11 mouse cellular contexts compared by ENCODE assay signal in the genomic region with DNA sequence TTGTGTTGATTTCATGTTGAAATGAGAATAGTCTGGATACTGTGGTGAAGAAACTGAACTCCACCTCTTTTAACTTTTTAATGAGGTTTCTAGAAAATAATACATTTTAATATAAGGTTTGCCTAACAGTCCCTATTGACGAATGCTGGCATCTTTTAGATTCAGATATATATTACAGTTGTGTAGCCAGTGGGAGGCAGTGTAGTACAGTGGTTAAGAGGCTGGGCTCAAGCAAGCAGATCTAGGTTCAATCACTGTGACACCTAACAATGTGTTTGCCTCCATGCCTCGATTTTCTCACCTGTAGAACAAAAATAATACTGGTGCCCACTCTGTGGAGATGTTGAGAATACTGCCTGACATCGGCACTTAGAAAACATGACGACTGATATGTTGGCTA. TPM values are rescaled to one million over a fixed set of nuclear protein-coding genes. Genes with fewer than 3 reads are reported as not detected.
DNase-seq lines count a peak whose midpoint lies in the region; ATAC-seq and TF ChIP-seq lines count a peak whose summit lies in the region.
"Had no signal": no experiment of that assay in that cellular context is flagged by ENCODE, and none has a peak within 500 bp of the region (broad histone marks: within the 10 kb centered on the region; RNA-seq: fewer than 3 reads in every experiment).

No protein-coding gene starts in this region.

- DNase-seq in forebrain, postnatal 0 days, result no peak
- DNase-seq in layer of hippocampus, adult 2 months (ENCODE audit: low spot score in 2 of 2), result no peak
- no peak for DNase-seq in layer of hippocampus, adult 9-10 months (ENCODE audit: low spot score)
- peak; percentile 46 for DNase-seq in embryo, embryonic 11 days
- DNase-seq in lung, postnatal 36 days, result peak; percentile 49
- DNase-seq in cerebellum, adult 11-12 months, result no peak
- no peak for DNase-seq in forebrain, embryonic 11.5 days (ENCODE audit: low spot score)
- DNase-seq: left cerebral cortex, postnatal 4 days had no signal

- no peaks in the 10 kb centered on the region for H3K36me3 ChIP-seq in forebrain, postnatal 0 days (ENCODE audit: insufficient read depth)
- H3K36me3 ChIP-seq in forebrain, embryonic 16.5 days (ENCODE audit: control insufficient read depth, insufficient read depth), result no peaks in the 10 kb centered on the region
- no peaks in the 10 kb centered on the region for H3K36me3 ChIP-seq in forebrain, embryonic 11.5 days (ENCODE audit: control insufficient read depth, insufficient read depth, low read length)
- H3K36me3 ChIP-seq: forebrain, embryonic 10.5 days; heart, embryonic 13.5 days had no signal

- H3K4me1 ChIP-seq in forebrain, postnatal 0 days (ENCODE audit: insufficient read depth), result no peaks in the 10 kb centered on the region
- peaks cover 3% of the 10 kb centered on the region; the same call in 1 of the 2 replicates for H3K4me1 ChIP-seq in forebrain, embryonic 16.5 days (replicated peaks; ENCODE audit: control insufficient read depth, insufficient read depth, low read length)
- peaks cover 3% of the 10 kb centered on the region; the same call in 1 of the 2 replicates for H3K4me1 ChIP-seq in forebrain, embryonic 11.5 days (replicated peaks; ENCODE audit: control insufficient read depth, insufficient read depth, low read length)
- H3K4me1 ChIP-seq: heart, embryonic 13.5 days had no signal

- no peak for ATAC-seq in forebrain, postnatal 0 days
- ATAC-seq in forebrain, embryonic 16.5 days, result no peak
- ATAC-seq in forebrain, embryonic 11.5 days (replicated peaks; ENCODE audit: low FRiP score), result no peak

- no peak overlapping the region for H3K9ac ChIP-seq in forebrain, postnatal 0 days
- H3K9ac ChIP-seq in forebrain, embryonic 16.5 days (replicated peaks; ENCODE audit: low read depth, low read length), result no peak overlapping the region
- H3K9ac ChIP-seq in forebrain, embryonic 11.5 days (ENCODE audit: low read length), result no peak overlapping the region
- H3K9ac ChIP-seq: heart, embryonic 13.5 days had no signal

- no peaks in the 10 kb centered on the region for H3K27me3 ChIP-seq in forebrain, postnatal 0 days (ENCODE audit: insufficient read depth, low read length)
- no peaks in the 10 kb centered on the region for H3K27me3 ChIP-seq in forebrain, embryonic 16.5 days (replicated peaks; ENCODE audit: control insufficient read depth, insufficient read depth, low read length)
- H3K27me3 ChIP-seq in forebrain, embryonic 11.5 days (ENCODE audit: control insufficient read depth, insufficient read depth, low read length), result no peaks in the 10 kb centered on the region
- H3K27me3 ChIP-seq: heart, embryonic 13.5 days had no signal

- no peaks in the 10 kb centered on the region for H3K9me3 ChIP-seq in forebrain, postnatal 0 days (ENCODE audit: low read length)
- H3K9me3 ChIP-seq in forebrain, embryonic 16.5 days (ENCODE audit: control insufficient read depth, low read length), result no peaks in the 10 kb centered on the region
- H3K9me3 ChIP-seq in forebrain, embryonic 11.5 days (ENCODE audit: control insufficient read depth, low read length), result no peaks in the 10 kb centered on the region
- H3K9me3 ChIP-seq: forebrain, embryonic 10.5 days; heart, embryonic 13.5 days had no signal

- WGBS in forebrain, postnatal 0 days, result 78% methylated on average over 4 of the region's 4 CpGs
- WGBS in forebrain, embryonic 16.5 days, result 77% methylated on average over 4 of the region's 4 CpGs
- 80% methylated on average over 4 of the region's 4 CpGs for WGBS in forebrain, embryonic 11.5 days

- no peak overlapping the region for H3K27ac ChIP-seq in forebrain, postnatal 0 days (ENCODE audit: low read depth, low read length)
- no peak overlapping the region for H3K27ac ChIP-seq in forebrain, embryonic 16.5 days (ENCODE audit: low read length)
- no peak overlapping the region for H3K27ac ChIP-seq in layer of hippocampus, adult 2 months
- no peak overlapping the region for H3K27ac ChIP-seq in forebrain, embryonic 11.5 days (ENCODE audit: low read depth, low read length)
- H3K27ac ChIP-seq: forebrain, embryonic 10.5 days; heart, embryonic 13.5 days had no signal

- H3K4me2 ChIP-seq in forebrain, postnatal 0 days (ENCODE audit: low read depth), result no peak overlapping the region
- no peak overlapping the region for H3K4me2 ChIP-seq in forebrain, embryonic 16.5 days (ENCODE audit: low read length)
- no peak overlapping the region for H3K4me2 ChIP-seq in forebrain, embryonic 11.5 days (ENCODE audit: low read depth, low read length, severe bottlenecking)
- H3K4me2 ChIP-seq: heart, embryonic 13.5 days had no signal

- no peak overlapping the region for H3K4me3 ChIP-seq in forebrain, postnatal 0 days (ENCODE audit: low read depth, low read length)
- H3K4me3 ChIP-seq in forebrain, embryonic 16.5 days (replicated peaks; ENCODE audit: low read length), result no peak overlapping the region
- H3K4me3 ChIP-seq in layer of hippocampus, adult 2 months, result no peak overlapping the region
- H3K4me3 ChIP-seq in forebrain, embryonic 11.5 days (ENCODE audit: low read depth, low read length), result no peak overlapping the region
- H3K4me3 ChIP-seq: forebrain, embryonic 10.5 days; heart, embryonic 13.5 days had no signal

- TF ChIP-seq CTCF in forebrain, postnatal 0 days (IDR thresholded peaks at IDR 0.05; ENCODE audit: low read depth), result peak; percentile 23; the same call in 1 of the 2 replicates
- peak; percentile 53 for TF ChIP-seq CTCF in layer of hippocampus, adult 2 months (conservative IDR thresholded peaks at IDR 0.05)

RNA-seq across cellular contexts. Expression of gene Pla2r1, which starts 54.9 kb away (rescaled TPM):
- total RNA-seq in forebrain, postnatal 0 days (2014; rRNA removed), result 0.54 and 0.81 TPM in 2 replicates
- 0.15 and 0.21 TPM in 2 replicates for polyA plus RNA-seq in forebrain, postnatal 0 days (2015; fragmentation: Nextera tagmentation; extraction: Ambion mirVana)
- 0.25 TPM in 2 replicates for polyA plus RNA-seq in forebrain, embryonic 16.5 days (2015; fragmentation: Nextera tagmentation; extraction: Ambion mirVana)
- under 1 TPM; 0.39 to 0.64 TPM for total RNA-seq in layer of hippocampus, adult 2 months (2021)
- 1.0 and 1.5 TPM in 2 replicates for polyA plus RNA-seq in forebrain, embryonic 11.5 days (2014; fragmentation: Nextera tagmentation; extraction: Ambion mirVana)

Comparison
In these comparisons a context has a peak if more than half of its experiments do, and no peak if none do; other contexts are left out.
1. DNase-seq: peak in embryo, embryonic 11 days (single experiment) and lung, postnatal 36 days (single experiment); none in forebrain, postnatal 0 days (single experiment), layer of hippocampus, adult 2 months (0 of 2), layer of hippocampus, adult 9-10 months (single experiment), cerebellum, adult 11-12 months (single experiment) and forebrain, embryonic 11.5 days (single experiment).